Mouse (Mus musculus) adrenal gland, postnatal 14 days (tissue): ENCODE data around the gene Cep85l. TPM values are rescaled to one million over a fixed set of nuclear protein-coding genes. Genes with fewer than 3 reads are reported as not detected.

Experiments used
- total RNA-seq: library from RNA; stranded (reverse); gene quantifications from 2 replicates; pipeline ENCODE4 v1.2.3, GENCODE M21; 2021

The Cep85l gene
- total RNA-seq, 1 experiment from 2014 or later, result 18.0 TPM

Other genes with a start within 250 kb of the Cep85l start
- 0.30 TPM in 1 of 2 replicates, not detected in the other for gene Pln, start 42.3 kb downstream of the Cep85l start, total RNA-seq
- gene Asf1a, start 216.8 kb upstream of the Cep85l start, total RNA-seq, result 35.9 and 36.5 TPM in 2 replicates